Mouse (Mus musculus) thymus, postnatal 36 days (tissue): ENCODE results near the gene Gm36028.

Experiments used
- DNase-seq, 2 experiments: peaks; one replicate each; pipeline ENCODE4 v3.0.0; 2022; ENCODE audit warnings: mixed read lengths in 2 of 2

The Gm36028 gene

GRCm38 (mm10) chr16:37807269-37807668 lies 53.7 kb downstream of the Gm36028 start:
- DNase-seq: no peak

GRCm38 (mm10) chr16:37805746-37806495 lies 55.0 kb downstream of the Gm36028 start:
- DNase-seq: no peak

- DNase-seq: no peak
Measured at GRCm38 (mm10) chr16:37803387-37803950, 57.5 kb downstream of the Gm36028 start.

DNA sequence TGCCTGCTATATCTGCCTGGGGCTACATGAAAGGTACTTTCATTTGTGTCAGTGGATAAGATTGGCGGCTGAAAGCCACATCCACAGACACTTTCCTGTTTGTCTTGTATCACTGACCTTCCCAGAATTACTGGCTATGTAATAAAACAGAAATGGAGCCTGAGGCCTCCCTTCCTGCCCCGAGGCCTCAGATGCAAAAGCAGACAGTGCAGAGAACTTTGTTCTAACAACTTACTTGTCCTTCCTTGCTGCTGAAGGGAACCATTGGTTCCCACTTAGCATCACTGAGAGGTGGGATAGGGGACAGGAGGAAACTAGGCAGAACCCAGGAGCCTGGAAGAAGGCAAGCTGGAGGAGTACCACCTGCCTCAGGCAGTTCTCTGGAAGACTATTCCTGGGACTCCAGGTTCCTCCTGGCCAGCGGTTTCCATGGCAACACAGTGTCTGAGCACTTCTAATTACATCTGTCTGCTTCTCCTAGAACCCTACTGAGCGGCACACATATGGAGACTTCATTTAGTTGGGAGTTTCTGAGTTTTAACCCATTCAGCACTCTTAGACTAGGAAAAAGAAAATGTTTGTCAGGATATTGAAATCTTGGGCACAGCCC lies 58.2 kb downstream of the Gm36028 start:
- no peak for DNase-seq

GRCm38 (mm10) chr16:37801097-37801496 lies 59.8 kb downstream of the Gm36028 start:
- no peak for DNase-seq
